Mouse (Mus musculus) brain, embryonic 14.5 days (tissue): ENCODE measurements around the gene Zfp618.

Source experiments
- CTCF ChIP-seq: fragments of 200-500 bp; IDR thresholded peaks from 2 replicates; pipeline ENCODE4 v1.5.1; 2012; ENCODE audit warnings: inconsistent platforms, mild to moderate bottlenecking, moderate library complexity, borderline replicate concordance; ENCODE audit not compliant: insufficient read depth, insufficient read length; ENCODE audit errors: extremely low read depth
- POLR2A ChIP-seq: fragments of 200-500 bp; IDR thresholded peaks from 2 replicates; pipeline ENCODE4 v1.6.1; 2012; ENCODE audit warnings: mild to moderate bottlenecking, inconsistent platforms, borderline replicate concordance; ENCODE audit not compliant: poor library complexity, insufficient read depth, insufficient read length, severe bottlenecking; ENCODE audit errors: extremely low read depth

GRCm38 (mm10) chr4:63063360-63063759 lies 98.0 kb downstream of the Zfp618 start:
- no peak for TF ChIP-seq CTCF
- TF ChIP-seq POLR2A = no peak
